8 mouse cellular contexts compared by ENCODE assay signal in the genomic region with DNA sequence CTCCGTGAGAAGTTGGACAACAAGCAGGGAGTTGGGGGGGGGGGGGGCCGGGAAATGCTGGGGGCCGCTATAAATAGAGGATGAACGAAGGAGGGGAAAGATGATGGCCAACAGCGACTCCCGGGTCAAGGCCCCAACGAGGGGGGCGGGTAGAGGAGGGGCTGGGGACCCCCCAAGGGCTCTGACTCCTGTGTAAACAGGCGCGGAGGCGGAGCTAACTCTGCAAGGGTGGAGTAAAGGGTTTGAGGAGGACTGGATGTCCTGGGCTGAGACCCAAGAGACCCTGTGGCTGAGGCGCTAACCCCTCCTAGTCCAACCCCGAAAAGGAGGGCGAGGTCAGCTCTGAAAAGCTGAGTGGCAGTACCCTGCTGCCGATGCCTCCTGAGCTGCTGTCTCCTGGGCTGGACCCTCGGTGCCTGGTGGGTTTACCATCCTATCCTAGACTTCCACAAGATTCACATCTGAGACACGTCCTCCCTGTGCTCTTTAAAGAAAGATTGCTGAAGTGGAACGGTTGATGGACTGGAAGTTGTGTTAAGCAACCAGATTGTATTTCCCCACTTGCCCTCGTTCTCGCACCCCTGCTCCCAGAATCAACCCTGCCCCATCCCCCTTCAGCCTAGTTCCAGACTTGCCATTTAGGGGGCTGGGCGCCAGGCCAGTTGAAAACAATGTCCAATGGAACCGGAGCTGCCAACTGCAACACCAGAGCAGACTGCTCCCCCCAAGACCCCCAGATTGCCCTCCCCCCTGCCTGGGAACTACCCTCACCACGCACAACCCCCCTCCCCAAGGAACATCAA. TPM values are rescaled to one million over a fixed set of nuclear protein-coding genes. Genes with fewer than 3 reads are reported as not detected.
A peak's percentile ranks its signal among the peaks of the same experiment; 100 is the strongest.
DNase-seq lines count a peak whose midpoint lies in the region; ATAC-seq lines count a peak whose summit lies in the region.

Ndrg2 (minus strand) TSS at position 199 of the 803 bp plus-strand sequence.

- H3K4me2 ChIP-seq in intestine, embryonic 14.5 days (ENCODE audit: low read length) = peak within 1 kb of the TSS; percentile 100

- H3K36me3 ChIP-seq in intestine, embryonic 14.5 days (ENCODE audit: control insufficient read depth, insufficient read depth, low read length) = 0 out of 2 replicates have a peak, but pooled peaks cover 7% of the 10 kb centered on the region

- H3K9me3 ChIP-seq in intestine, embryonic 14.5 days (ENCODE audit: control insufficient read depth, low read length) = no peaks in the 10 kb centered on the region

- no peaks in the 10 kb centered on the region for H3K27me3 ChIP-seq in intestine, embryonic 14.5 days (replicated peaks; ENCODE audit: control insufficient read depth, insufficient read depth, low read length)

- H3K4me1 ChIP-seq in intestine, embryonic 14.5 days (replicated peaks; ENCODE audit: control insufficient read depth, insufficient read depth, low read length) = peaks cover 14% of the 10 kb centered on the region; the same call in 1 of the 2 replicates

- peak within 1 kb of the TSS; percentile 60 for H3K9ac ChIP-seq in intestine, embryonic 14.5 days (ENCODE audit: low read length)

- H3K27ac ChIP-seq in intestine, embryonic 14.5 days (ENCODE audit: low read depth) = 0 out of 2 replicates have a peak within 1 kb of the TSS, but pooled peaks have one; percentile 22

- peak; percentile 41 for ATAC-seq in intestine, embryonic 14.5 days (replicated peaks; ENCODE audit: low FRiP score, low TSS enrichment, low read depth)

- H3K4me3 ChIP-seq in intestine, embryonic 14.5 days (ENCODE audit: low read depth, low read length) = peak within 1 kb of the TSS; percentile 63

- 7% methylated on average over 22 of the region's 23 CpGs for WGBS in intestine, embryonic 14.5 days

- DNase-seq in adrenal gland, postnatal 10 days = peak; percentile 76
- peak; percentile 63 for DNase-seq in embryo, embryonic 10.5 days (ENCODE audit: low spot score)
- peak; percentile 36 to 74 for DNase-seq in gastrocnemius, postnatal 4 days (ENCODE audit: low spot score in 2 of 2)
- peak; percentile 67 for DNase-seq in intestine, embryonic 14.5 days (ENCODE audit: low spot score)
- peak; percentile 44 to 77 for DNase-seq in left cerebral cortex, adult 9 months (ENCODE audit: low spot score in 2 of 2)
- DNase-seq in lung, postnatal 4 days = peak; percentile 71 to 91
- peak; percentile 62 to 70 for DNase-seq in right cerebral cortex, adult 2 months (ENCODE audit: low spot score in 2 of 2)
- DNase-seq in natural killer cell, adult 2 months (ENCODE audit: low spot score in 2 of 2) = no peak

RNA-seq across cellular contexts. Expression of gene Ndrg2, which starts in this region (rescaled TPM):
- total RNA-seq in adrenal gland, postnatal 10 days (2021) = 100 to 1,000 TPM; 337 to 338 TPM
- total RNA-seq in gastrocnemius, postnatal 4 days (2021) = 100 to 1,000 TPM; 315 to 500 TPM
- polyA plus RNA-seq in intestine, embryonic 14.5 days (2014; fragmentation: Nextera tagmentation; extraction: Ambion mirVana) = 36.4 and 39.2 TPM in 2 replicates

Comparison
In these comparisons a context has a peak if more than half of its experiments do, and no peak if none do; other contexts are left out.
1. DNase-seq: peak in adrenal gland, postnatal 10 days (single experiment), embryo, embryonic 10.5 days (single experiment), gastrocnemius, postnatal 4 days (2 of 2), intestine, embryonic 14.5 days (single experiment), left cerebral cortex, adult 9 months (2 of 2), lung, postnatal 4 days (2 of 2) and right cerebral cortex, adult 2 months (2 of 2); none in natural killer cell, adult 2 months (0 of 2).